Mouse (Mus musculus): ENCODE measurements around the gene Tubgcp3.
"Not testable (repeated sequence)": the region's sequence is repeated elsewhere in the genome, so short reads cannot be mapped to it uniquely, and the experiment has no call there.

Tubgcp3 gene

DNA sequence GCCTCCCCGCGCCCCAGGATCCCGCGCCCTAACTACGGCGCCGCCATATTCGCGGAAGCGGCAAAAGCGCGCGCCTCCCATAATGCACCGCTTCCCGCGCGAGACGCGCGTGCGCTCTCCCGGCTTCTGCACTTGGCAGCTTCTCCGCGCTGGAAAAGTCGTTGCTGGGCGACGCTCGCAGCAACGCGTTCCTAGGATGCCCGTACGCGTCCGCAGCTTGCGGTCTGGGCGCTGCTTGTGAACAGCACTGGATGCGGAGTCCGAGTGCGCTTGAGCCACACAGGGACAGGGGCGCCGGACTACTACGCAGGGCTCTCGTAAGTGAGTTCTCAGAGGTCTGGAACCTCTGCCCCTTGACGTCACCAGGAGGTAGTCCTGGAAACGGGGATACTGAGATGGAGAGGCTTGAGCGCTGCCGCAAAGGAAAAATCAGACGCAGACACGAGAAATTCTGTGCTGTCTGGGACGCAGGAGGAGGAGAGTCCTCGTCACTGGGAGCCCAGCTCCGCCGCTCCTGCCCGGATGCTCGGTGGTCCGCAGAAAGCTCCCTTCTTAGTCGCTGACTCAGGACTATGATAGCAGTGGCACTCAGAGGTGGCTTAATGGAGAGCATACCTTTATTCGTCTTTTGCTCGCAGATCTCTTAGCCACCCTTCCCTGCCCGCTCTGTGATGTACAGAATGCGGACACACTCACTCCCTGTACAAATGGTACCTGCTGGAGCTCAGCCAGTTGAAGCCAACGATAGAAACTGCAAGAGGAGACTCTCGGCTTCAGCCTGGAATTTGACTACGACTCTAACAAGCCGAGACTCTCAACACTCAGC, at the start of gene Tubgcp3:
TSS of gene Tubgcp3 (minus strand) at position 193 of the 826 bp plus-strand sequence.
- peak; percentile 92 for DNase-seq (ENCODE audit: extremely low spot score)

DNA sequence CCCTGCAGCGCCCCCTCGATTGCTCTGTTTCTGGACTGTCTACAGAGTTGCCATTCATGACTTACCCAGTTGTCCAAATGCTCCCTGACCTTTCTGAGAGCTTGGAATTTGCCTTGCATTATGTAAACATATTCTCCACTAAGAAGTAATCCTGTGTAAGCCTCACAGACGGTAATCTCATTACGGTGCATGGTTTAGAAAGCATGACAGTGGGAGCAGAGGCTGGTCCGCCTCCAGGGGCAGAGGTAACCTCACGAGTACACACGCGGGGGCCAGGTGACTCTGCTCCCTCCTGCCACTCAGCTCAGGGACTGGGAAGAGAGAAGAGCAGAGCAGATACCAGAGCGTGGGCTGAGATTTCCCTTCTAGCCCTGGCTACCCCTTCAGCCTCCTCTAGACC, 47.0 kb upstream of the Tubgcp3 start:
- DNase-seq (ENCODE audit: extremely low spot score) = no peak

DNA sequence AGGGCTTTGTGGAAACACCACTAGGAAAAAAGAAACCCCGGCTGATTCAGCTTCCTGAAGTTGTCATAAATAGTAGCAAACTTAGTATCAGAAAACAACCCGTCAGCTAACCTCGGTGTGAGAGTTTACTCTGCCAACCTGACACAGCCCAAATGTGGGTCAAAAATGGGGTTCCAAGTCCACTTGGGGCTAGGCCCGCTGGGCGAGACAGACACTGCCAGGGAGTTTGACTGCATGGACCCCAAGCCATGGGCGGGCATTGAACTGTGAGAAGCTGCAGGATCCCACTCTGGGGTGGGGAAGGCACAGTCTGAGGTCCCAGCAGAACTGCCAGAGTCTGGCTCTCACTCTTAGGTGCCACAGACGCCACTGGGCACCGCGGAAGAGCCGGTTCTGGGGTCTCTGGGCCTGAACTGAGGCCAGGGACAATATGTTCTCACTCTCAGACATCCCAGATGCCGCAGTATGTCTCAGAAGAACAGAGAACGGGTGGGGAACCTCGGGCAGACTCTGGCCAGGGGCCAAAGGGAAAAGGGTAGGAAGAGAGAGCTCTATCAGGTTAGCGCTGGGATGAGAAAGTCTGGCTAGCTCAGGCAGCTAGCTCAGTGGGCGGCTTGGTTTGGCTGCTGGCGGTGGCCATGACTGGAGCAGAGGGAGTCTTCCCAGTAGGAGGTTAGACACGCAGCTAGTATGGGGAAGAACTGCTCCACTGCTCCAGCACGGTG, 44.0 kb upstream of the Tubgcp3 start:
- DNase-seq (ENCODE audit: extremely low spot score) = no peak

DNA sequence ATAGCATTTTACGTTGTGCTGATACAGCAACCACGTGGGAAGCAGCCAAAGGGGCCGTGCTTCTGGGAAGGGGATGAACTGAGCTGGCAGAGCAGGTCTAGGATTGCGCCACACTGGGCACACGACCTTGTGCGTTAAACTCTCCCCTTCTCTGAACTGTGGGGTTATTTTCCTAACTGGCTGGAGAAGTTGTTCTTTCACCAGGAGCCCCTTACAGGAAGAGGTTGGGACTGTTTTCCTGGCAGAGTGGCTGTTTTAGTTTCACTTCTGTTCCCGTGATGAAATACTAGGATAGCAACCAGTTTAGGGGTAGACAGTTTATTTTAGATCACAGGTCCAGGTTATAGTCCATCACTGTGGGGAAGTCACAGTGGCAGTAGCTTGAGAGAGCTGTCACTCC, 39.6 kb upstream of the Tubgcp3 start:
- no peak for DNase-seq (ENCODE audit: extremely low spot score)

DNA sequence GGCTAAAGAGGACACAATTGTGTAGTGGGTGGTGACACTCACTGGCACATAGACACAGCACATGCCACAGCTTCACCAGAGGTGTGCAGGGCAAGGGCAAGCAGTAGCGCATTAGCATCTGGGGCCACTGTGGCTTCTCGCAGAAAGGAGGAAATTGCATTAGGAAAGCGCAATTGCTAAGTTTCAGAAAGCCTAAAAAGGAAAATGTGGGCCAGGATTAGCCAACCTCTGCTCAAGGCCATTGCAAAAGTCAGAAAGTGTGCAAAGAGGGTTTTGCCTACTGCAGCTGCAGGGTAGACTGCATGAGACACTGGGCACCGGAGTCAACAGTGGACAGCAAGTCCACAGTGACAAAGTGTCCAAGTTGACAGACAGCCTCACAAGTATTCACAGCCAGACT, 31.5 kb upstream of the Tubgcp3 start:
- no peak for DNase-seq (ENCODE audit: extremely low spot score)

DNA sequence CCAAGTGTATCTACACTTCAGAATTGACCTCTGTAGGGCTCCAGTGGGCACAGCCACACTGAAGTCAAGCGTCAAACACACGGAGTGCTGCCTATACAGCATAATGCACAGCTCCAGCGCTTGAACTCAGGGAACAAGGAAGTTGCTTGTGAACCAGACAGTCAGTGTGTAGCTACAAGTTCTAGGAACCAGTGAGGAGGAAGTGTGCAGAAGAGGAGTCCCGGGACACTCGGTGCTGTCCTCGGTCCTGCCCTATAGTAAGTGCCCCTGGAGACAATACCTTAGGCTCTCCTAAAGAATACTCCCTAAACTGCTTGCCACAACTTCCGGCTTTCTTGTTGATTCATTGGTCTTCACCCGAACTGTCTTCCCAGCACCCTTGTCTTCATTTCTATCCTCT, 30.2 kb upstream of the Tubgcp3 start:
- no peak for DNase-seq (ENCODE audit: extremely low spot score)

DNA sequence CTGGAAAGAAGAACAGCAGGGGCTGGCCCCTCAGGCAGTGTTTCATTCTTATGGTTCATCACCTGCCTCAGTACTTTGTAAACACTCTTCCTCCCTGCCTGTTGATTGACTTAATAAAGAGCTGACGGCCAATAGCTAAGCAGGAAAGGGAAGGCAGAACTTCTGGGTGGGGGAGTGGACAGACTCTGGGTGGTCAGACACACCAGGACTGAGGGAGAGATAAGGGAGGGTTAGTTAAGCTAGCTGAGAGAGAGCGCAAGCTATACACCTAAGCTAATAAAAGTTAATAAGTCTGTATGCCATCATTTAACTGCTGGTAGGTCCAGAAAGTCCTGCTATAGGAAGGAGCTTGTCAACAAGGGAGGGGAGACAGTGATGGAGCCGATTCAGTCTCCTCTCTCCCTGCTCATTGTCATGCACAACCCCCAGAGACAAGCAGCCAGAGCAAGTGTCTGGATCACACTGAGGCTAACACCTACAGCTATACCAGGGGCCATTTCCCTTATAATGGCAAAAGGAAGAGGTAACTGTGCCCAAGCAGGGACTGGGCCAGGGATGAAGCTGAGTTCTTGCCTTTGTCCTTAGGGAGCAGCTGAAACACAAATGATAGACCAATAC, 26.7 kb upstream of the Tubgcp3 start:
- no peak for DNase-seq (ENCODE audit: extremely low spot score)

DNA sequence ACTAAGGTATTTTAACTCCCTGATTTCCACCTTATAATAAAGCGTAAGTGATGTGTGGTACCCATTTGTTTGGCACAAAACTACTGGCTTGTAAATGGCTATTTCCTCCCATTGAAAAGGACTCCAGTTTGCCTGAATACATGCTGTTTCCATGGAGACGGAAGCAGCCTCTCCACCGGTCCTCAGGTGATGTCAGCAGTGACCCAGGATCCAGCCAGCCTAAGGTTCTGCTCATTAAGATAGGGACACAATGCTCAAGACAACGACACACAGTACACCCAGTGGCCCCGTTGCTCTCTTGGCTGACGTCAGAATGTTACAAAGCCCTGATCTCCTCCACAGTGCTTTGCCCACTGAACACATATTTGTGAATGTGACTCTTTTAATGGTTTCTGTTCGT, 16.8 kb upstream of the Tubgcp3 start:
- no peak for DNase-seq (ENCODE audit: extremely low spot score)

DNA sequence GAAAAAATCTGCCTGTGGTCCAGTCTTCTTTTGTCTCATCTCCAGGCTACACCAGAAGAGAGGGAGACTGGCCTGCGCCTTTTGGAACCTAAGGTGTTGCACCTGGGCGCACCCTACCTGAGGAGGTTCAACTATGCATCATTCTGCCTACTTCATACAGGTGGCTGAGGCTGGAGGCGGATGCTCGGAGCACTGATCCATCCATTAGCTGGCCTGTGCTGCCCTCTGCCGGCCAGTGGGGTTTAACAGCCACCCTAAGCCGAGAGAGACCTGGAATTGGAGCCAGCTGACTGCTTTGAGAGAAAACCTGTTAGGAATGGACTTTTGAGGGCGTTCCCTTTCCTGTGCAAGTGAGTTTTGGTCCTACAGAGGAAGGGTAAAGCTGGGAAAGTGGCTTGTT, 5.5 kb upstream of the Tubgcp3 start:
- peak; percentile 79 for DNase-seq (ENCODE audit: extremely low spot score)

DNA sequence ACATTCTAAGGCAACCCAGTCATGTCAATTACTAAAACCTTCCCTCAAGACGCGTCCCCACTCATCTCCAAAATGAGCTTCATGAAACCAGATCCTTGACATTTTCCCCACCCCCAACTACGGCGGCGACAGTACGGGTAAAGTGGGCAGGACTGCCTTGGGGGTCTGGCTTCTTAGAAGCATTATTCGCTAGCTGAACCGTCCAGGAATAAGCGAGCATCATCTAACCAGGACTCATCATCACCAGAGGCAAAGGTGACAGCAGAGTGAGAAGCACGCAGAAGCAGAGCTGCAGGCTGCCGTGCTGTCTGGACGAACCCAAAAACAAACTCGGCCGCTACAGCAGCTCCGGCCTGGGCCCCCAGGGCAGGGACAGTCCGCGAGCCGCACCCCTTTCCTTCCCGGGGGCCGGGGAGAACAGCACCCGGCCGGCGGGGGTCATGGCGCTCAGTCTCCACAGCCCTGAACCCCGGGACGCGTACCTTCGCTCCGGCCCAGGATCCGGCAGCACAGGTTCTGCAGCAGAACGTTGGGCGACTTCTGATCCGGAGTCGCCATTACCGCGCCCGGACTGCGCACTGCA, 484 bp downstream of the Tubgcp3 start:
- DNase-seq (ENCODE audit: extremely low spot score) = no peak

DNA sequence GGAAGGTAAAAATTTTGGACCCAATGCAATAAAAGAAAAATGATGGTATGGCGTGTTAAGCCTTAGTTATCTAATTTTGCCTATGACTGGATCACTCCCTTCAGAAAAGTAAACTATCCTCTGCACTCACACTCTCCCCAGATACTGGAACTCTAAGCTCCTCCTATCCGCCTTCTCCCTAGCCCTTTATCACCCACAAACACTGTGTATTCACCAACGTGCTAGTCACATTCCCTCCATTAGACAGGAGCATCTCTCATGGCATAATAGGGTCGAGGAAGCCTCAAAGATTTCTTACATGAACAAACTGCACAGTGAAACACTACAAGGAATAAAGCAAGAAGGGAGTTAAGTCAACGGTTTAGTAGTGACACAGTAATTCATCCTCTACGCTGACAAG, 1.1 kb downstream of the Tubgcp3 start:
- no peak for DNase-seq (ENCODE audit: extremely low spot score)

DNA sequence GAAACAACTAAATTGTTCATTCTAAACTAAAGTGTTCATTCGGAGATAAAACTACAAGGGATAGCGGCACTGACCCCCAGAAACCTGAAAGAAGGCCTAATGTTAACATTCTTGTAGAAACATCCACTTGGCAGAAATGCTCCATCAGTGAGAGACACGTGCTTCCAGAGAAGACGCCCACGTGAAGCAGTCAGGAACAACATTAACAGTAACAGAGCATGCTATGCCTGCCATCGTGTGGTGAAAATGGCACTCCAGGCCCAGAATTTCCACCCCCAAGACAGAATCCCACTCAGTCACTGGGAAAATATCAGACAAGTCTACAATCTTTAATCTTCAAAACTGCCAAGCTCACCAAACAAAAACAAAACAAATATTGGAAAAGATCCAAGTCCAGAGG, 3.2 kb downstream of the Tubgcp3 start:
- DNase-seq (ENCODE audit: extremely low spot score) = no peak

DNA sequence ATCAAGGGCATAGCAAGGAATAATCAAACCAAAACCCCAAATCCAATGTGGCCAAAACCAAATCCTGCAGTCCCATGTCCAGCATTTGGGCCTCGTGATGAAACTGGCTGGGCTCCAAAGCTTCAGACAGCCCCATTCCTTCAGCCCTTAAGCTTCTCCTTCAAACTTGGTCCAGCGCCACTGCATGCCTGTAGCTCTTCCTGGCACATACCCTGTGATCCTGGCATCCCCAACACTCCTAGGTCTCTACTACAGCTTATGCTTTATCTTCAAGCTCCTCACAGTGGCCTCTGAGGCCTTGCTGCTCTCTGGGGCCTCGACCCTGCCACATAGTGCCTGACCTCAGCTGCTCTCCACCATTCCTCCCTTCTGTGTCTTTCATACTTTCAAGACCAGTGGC, 5.5 kb downstream of the Tubgcp3 start:
- DNase-seq (ENCODE audit: extremely low spot score) = not testable (repeated sequence)

DNA sequence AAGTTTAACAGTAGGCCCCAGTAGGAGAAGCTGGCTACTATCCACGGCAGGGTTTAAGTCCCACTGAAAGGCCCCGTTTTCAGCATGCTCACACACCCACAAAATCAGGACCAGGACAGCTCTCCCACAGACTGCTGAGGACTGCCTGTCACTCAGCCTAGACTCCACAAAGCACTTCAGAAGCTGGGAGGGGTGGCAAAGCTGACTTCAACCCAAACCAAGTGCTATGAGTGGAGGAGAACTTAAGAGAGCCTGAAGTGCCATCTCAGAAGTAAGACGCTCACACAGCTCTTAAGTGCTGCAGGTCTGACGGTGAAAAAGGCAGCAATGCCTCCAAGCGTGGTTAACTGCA, 9.0 kb downstream of the Tubgcp3 start:
- DNase-seq (ENCODE audit: extremely low spot score) = no peak

DNA sequence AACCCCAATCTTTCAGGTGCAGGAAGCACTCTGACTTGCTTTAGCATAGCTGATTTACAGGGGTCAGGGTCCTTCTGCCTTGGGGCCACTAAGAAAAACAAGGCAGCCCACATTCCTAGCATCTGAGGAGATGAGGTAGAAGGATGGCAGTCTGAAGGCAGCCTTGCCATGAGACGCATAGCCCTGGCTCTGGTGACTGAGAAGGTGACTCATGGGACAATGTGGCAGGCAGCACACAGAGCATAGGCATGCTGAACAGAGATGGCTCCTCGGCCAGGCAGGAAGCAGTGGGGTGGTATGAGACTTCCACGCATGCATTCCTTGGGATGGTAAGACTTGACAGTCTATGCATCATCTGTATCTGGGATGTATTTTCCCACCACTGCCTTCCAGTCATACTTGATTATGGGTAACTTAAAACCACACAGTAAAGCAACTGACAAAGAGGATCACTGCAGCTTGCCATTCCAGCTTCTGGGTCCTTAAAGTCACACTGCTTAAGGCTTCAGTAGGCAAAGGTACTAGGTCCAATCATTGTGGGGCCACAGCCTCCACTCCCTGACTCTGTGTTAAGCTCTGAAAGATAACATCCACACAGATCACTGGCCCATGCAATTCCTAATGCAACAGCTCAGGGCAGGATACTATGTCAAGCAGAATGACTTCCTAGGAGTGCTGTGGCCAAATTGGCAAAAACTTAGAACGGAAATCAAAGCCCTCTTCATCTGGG, 9.5 kb downstream of the Tubgcp3 start:
- DNase-seq (ENCODE audit: extremely low spot score) = no peak

DNA sequence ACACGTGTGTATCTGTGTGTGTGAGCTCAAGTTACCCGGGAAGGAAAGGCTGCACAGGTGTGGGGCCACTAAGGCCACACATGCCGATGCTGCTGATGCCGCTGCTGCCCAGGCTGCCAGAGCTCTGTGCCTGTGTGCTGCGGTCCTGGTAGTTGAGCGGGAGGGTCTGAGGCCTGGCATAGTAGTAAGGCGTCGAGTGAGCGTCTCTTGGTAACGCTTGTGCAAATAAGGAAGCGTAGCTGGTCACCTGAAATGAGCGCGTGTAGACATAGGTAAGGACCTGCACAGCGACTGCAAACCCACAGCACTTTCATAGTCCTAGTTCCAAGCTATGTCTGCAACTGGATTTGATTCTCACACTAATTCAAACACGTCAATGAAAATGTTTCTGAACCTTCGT, 14.6 kb downstream of the Tubgcp3 start:
- no peak for DNase-seq (ENCODE audit: extremely low spot score)

DNA sequence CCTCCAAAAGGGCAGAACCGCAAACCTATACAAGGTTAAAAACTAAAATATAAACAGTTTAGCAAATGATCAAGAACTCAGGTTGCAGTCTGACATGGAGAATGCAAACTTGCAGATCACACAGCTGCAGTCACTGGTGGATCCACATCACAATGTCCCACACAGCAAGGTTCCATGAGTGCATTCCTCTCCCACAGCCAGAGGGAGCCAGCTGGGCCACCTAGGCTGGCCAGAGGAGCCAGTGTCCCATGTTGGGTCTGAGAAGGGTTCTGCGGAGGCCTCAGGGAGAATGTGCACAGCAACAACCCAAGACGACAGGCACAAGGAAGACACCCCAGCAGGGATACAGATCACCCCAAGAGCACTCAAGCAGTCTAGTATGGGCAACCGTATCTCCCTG, 20.8 kb downstream of the Tubgcp3 start:
- no peak for DNase-seq (ENCODE audit: extremely low spot score)

DNA sequence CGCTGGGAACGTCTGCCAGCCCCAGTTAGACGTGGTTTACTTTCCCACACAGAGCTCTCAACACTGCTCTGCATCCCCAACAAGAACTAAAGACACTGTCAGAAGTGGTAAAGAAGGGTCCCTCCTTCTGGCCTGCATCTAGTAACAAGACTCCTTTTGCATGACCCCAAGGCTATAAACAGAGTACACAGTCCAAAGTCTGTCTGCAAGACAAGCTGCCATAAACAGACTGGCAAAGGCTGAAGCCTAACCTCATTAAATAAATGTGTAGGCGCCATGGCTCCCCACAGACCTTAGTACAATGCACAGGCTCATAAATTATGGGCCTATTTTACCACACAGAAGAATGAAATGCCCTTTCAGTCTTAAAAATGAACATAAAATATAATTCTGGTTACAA, 21.6 kb downstream of the Tubgcp3 start:
- DNase-seq (ENCODE audit: extremely low spot score) = no peak

DNA sequence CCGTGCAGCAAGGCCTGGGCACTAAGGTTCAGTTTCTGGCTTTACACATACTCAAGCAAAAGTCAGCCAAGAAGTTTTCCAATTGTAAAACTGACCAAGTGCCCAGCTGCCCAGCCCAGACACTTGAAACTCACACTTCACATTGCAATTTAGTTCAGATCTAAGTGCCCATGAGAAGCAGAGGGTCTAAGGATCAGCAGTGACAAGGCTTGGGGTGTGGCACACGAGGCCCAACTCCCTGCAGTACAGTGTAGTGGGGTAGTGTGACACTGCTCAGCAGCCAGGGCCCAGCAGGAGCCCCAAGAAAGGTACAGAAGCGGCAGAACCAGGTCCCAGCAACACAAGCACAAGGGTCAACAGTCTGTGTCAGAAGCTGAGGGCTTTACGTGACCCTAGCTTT, 23.1 kb downstream of the Tubgcp3 start:
- DNase-seq (ENCODE audit: extremely low spot score) = no peak

DNA sequence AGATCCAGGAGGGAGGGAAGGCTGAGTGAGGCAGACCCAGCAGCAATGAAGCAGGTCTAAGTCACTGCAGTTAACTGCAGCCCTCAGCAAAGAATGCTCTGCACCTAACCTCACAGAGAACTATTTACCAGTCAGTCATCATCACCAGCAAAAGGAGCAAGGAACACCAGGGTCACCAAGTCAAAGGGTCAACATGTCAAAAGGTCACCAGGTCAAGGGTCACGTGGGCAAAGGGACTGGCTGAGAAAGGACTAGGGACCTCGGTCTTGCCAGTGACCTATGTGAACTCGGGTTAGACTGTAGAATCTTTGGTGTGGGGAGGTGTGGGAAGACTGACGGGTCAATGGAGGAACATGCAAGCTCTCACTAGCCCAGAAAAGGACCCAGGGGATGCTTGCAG, 25.5 kb downstream of the Tubgcp3 start:
- peak; percentile 40 for DNase-seq (ENCODE audit: extremely low spot score)

DNA sequence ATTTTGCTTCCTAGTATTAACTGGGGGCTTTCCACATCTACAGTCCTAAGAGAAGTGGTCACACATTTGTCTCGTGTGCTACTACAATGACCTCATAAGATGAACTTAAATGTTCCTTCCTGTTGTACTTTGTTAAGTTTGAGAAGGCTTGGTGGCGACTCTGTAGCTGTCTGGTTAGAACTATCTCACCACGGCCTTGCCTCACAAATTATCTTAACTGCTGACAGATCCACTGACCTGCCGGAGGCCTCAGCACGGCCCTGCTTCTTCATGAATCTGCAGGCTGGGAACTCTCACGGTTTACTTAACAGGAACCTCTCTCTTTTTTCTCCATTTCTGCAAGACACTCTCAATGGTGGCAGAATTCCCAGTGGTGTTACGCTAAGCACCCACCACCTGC, 27.2 kb downstream of the Tubgcp3 start:
- DNase-seq (ENCODE audit: extremely low spot score) = no peak

DNA sequence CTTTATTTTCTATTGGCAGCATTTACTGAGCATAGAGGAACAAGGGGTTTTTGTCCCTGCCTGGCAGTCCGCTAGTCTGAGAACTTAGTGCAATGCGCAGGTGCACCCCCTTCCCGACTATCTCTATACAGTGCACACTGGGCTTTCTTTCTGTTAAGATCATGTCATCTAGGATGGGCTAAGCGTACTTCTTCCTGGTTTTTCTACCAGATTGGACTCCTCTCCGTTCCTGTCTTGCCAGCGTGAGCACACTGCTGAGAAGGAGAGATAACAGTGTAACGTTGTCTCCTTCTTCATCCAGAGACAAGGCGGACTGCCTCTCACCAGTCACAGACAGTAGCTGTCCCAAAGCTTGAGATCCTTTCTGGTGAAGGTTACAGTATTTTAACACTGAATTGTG, 27.7 kb downstream of the Tubgcp3 start:
- no peak for DNase-seq (ENCODE audit: extremely low spot score)
